9 mouse cellular contexts compared by ENCODE assay signal in the genomic region with DNA sequence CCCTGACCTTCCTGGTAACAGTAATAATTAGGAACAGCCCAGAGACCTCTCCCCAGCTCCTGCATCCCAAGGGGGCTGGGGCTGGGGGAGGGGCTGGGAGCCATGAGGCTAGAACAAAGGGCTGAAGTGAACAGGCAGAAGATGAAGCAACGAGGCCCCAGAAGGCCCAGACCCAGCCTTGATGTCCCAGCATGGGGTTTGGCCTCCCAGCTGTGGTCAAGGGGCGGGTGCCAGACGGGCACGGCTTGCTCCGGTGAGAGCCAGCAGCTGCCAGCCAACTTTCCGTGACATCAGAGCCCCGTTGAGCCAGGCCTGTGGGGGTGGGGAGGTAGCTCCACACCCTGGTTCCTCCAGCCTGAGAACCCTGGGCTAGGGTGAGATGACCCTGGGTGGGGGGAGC. TPM values are rescaled to one million over a fixed set of nuclear protein-coding genes. Genes with fewer than 3 reads are reported as not detected.
DNase-seq lines count a peak whose midpoint lies in the region; ATAC-seq lines count a peak whose summit lies in the region.
"Had no signal": no experiment of that assay in that cellular context is flagged by ENCODE, and none has a peak within 500 bp of the region (broad histone marks: within the 10 kb centered on the region; RNA-seq: fewer than 3 reads in every experiment).

No protein-coding gene starts in this region.

- no peak overlapping the region for H3K4me3 ChIP-seq in heart, embryonic 11.5 days (ENCODE audit: low read depth, low read length)
- peak overlapping the region; percentile 20; the same call in 1 of the 2 replicates for H3K4me3 ChIP-seq in limb, embryonic 10.5 days

- no peak overlapping the region for H3K4me2 ChIP-seq in heart, embryonic 11.5 days

- intact Hi-C loops in left cerebral cortex, postnatal 14 days (cut with DNase I) = no loop called here

- 34% methylated on average over 7 of the region's 7 CpGs for WGBS in heart, embryonic 11.5 days (ENCODE audit: insufficient replicate concordance)
- 37% methylated on average over 7 of the region's 7 CpGs for whole genome bisulfite sequencing in limb, embryonic 10.5 days

- peak; percentile 98 for DNase-seq in heart, adult 11 months
- DNase-seq in adipocyte (ENCODE audit: low spot score) = peak; percentile 51
- peak; percentile 84 for DNase-seq in heart, adult 18-20 months
- DNase-seq in limb, embryonic 10.5 days (ENCODE audit: low spot score) = peak; percentile 70
- no peak for DNase-seq in spleen, adult 18-20 months
- no peak for DNase-seq in left cerebral cortex, adult 11 months (ENCODE audit: low spot score)
- DNase-seq in left cerebral cortex, postnatal 14 days (ENCODE audit: low spot score in 2 of 2) = no peak

- H3K27me3 ChIP-seq in heart, embryonic 11.5 days (ENCODE audit: control insufficient read depth, insufficient read depth, low read length) = no peaks in the 10 kb centered on the region
- H3K27me3 ChIP-seq in limb, embryonic 10.5 days (ENCODE audit: low read depth, poor library complexity, severe bottlenecking) = no peaks in the 10 kb centered on the region

- no peaks in the 10 kb centered on the region for H3K36me3 ChIP-seq in heart, embryonic 11.5 days (ENCODE audit: control insufficient read depth, insufficient read depth, low read length)
- no peaks in the 10 kb centered on the region for H3K36me3 ChIP-seq in limb, embryonic 10.5 days

- H3K4me1 ChIP-seq in heart, embryonic 11.5 days (ENCODE audit: control insufficient read depth, insufficient read depth, low read length) = peaks cover 8% of the 10 kb centered on the region; the same call in 1 of the 2 replicates
- peaks cover 51% of the 10 kb centered on the region for H3K4me1 ChIP-seq in limb, embryonic 10.5 days

- H3K9ac ChIP-seq in heart, embryonic 11.5 days (ENCODE audit: low read depth, low read length) = no peak overlapping the region

- ATAC-seq in heart, embryonic 11.5 days (replicated peaks; ENCODE audit: insufficient number of reproducible peaks, low FRiP score, low TSS enrichment) = no peak

- H3K9me3 ChIP-seq in heart, embryonic 11.5 days (replicated peaks; ENCODE audit: control insufficient read depth, low read length) = no peaks in the 10 kb centered on the region
- H3K9me3 ChIP-seq in limb, embryonic 10.5 days (replicated peaks) = no peaks in the 10 kb centered on the region

- no peak overlapping the region for H3K27ac ChIP-seq in heart, embryonic 11.5 days (ENCODE audit: low read depth, low read length)
- peak overlapping the region; percentile 96 for H3K27ac ChIP-seq in limb, embryonic 10.5 days

RNA-seq across cellular contexts. Expression of a gene that starts 7.3 kb away (rescaled TPM):
- not detected in 2 replicates for polyA plus RNA-seq in heart, embryonic 11.5 days (2014; fragmentation: Nextera tagmentation; extraction: Ambion mirVana)
- not detected for total RNA-seq in heart, adult 18-20 months (2021)
- polyA plus RNA-seq in limb, embryonic 10.5 days (2016; fragmentation: Nextera tagmentation; extraction: Ambion mirVana) = not detected in 2 replicates
- total RNA-seq in left cerebral cortex, postnatal 14 days (2021) = not detected
- polyA plus RNA-seq: stomach, embryonic 14.5 days had no signal

Comparison
In these comparisons a context has a peak if more than half of its experiments do, and no peak if none do; other contexts are left out.
1. DNase-seq: peak in heart, adult 11 months (single experiment), adipocyte (single experiment), heart, adult 18-20 months (2 of 2) and limb, embryonic 10.5 days (single experiment); none in spleen, adult 18-20 months (0 of 2), left cerebral cortex, adult 11 months (single experiment) and left cerebral cortex, postnatal 14 days (0 of 2).